8 mouse cellular contexts compared by ENCODE assay signal in the genomic region with DNA sequence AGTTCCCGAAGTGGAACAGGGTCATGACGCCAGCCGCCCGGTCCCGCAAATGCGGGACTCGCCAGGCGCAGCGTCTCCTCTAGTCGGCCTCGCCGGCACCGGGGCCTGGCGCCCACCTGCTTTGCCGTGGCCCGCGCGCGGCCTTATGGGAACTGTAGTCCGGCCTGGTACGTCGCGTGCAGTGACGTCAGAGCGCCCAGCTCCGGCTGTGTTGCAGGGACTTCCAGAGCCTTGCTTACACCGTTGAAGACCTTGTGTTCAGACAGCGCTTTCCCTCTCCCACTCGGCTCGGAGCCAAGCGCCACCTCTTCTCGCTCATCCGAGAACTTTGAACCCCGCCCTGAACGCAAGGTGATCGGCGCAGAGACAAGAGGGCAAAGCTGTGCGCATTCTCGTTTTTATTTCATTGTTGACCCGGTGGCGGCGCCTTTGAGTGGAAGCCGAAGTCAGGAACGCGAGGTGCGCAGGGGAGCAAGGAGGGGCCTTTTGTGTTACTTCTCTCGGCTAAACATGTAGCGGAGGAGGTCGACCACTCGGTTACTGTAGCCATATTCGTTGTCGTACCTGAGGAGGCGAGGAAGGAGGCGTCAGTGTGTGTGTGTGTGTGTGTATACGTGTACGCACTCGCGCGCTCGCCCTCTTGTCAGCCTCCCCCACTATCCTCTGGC. TPM values are rescaled to one million over a fixed set of nuclear protein-coding genes. Genes with fewer than 3 reads are reported as not detected.
A peak's percentile ranks its signal among the peaks of the same experiment; 100 is the strongest.
DNase-seq lines count a peak whose midpoint lies in the region; ATAC-seq lines count a peak whose summit lies in the region.

A gene (minus strand): TSS at position 145 of the 668 bp plus-strand sequence.

- H3K9me3 ChIP-seq in heart, embryonic 10.5 days: no peaks in the 10 kb centered on the region
- H3K9me3 ChIP-seq in kidney, embryonic 15.5 days (replicated peaks): no peaks in the 10 kb centered on the region

- under 1% methylated on average over 60 of the region's 60 CpGs for WGBS in heart, embryonic 10.5 days
- WGBS in kidney, embryonic 15.5 days: under 1% methylated on average over 60 of the region's 60 CpGs

- H3K4me3 ChIP-seq in heart, embryonic 10.5 days: peak within 1 kb of the TSS; percentile 85
- peak within 1 kb of the TSS; percentile 87 for H3K4me3 ChIP-seq in kidney, embryonic 15.5 days (replicated peaks)

- peak within 1 kb of the TSS; percentile 92 for H3K27ac ChIP-seq in heart, embryonic 10.5 days
- H3K27ac ChIP-seq in kidney, embryonic 15.5 days: peak within 1 kb of the TSS; percentile 91

- H3K4me1 ChIP-seq in heart, embryonic 10.5 days: peaks cover 17% of the 10 kb centered on the region
- H3K4me1 ChIP-seq in kidney, embryonic 15.5 days: peaks cover 21% of the 10 kb centered on the region

- peak within 1 kb of the TSS; percentile 65 for H3K4me2 ChIP-seq in kidney, embryonic 15.5 days

- H3K9ac ChIP-seq in kidney, embryonic 15.5 days: peak within 1 kb of the TSS; percentile 61

- no peaks in the 10 kb centered on the region for H3K27me3 ChIP-seq in heart, embryonic 10.5 days (ENCODE audit: insufficient read depth, poor library complexity, severe bottlenecking)
- H3K27me3 ChIP-seq in kidney, embryonic 15.5 days: no peaks in the 10 kb centered on the region

- H3K36me3 ChIP-seq in heart, embryonic 10.5 days: peaks cover 44% of the 10 kb centered on the region
- peaks cover 46% of the 10 kb centered on the region for H3K36me3 ChIP-seq in kidney, embryonic 15.5 days

- peak; percentile 95 to 96 for DNase-seq in B cell, adult 2 months
- peak; percentile 98 for DNase-seq in brain, adult 2 months (ENCODE audit: low read depth, low spot score)
- DNase-seq in heart, embryonic 10.5 days (ENCODE audit: low spot score): peak; percentile 98
- DNase-seq in liver: peak; percentile 93
- DNase-seq in spleen, postnatal 4 days (ENCODE audit: low spot score in 2 of 2): peak; percentile 90 to 96

- peak; percentile 94 for ATAC-seq in erythroblast, adult 5-6 weeks (replicated peaks; ENCODE audit: low FRiP score, poor library complexity, severe bottlenecking)
- peak; percentile 98 for ATAC-seq in kidney, embryonic 15.5 days (replicated peaks; ENCODE audit: low FRiP score)
- ATAC-seq in monocyte, adult 5-6 weeks (replicated peaks; ENCODE audit: insufficient number of reproducible peaks, low FRiP score, low TSS enrichment, poor library complexity, severe bottlenecking): peak; percentile 93

RNA-seq across cellular contexts. Expression of the gene that starts here (rescaled TPM):
- total RNA-seq in erythroblast, adult 5-6 weeks (2015; ENCODE audit: low replicate concordance): 28.4 and 42.4 TPM in 2 replicates
- 9.4 and 12.8 TPM in 2 replicates for total RNA-seq in erythroblast, adult 5-6 weeks (2017; ENCODE audit: low replicate concordance)
- 183 and 189 TPM in 2 replicates for polyA plus RNA-seq in heart, embryonic 10.5 days (2016; fragmentation: Nextera tagmentation; extraction: Ambion mirVana)
- 180 and 192 TPM in 2 replicates for polyA plus RNA-seq in kidney, embryonic 15.5 days (2015; fragmentation: Nextera tagmentation; extraction: Ambion mirVana)
- 14.0 to 17.1 TPM (median 17.0 TPM) in 3 replicates for total RNA-seq in monocyte, adult 5-6 weeks (2017)

Comparison
In these comparisons a context has a peak if more than half of its experiments do, and no peak if none do; other contexts are left out.
1. Peak in every context shown above with its lines: DNase-seq, ATAC-seq, H3K4me3 ChIP-seq and H3K27ac ChIP-seq.